ENCODE assay signal across 8 mouse cellular contexts in genomic region chr12:31634343-31635239, GRCm38 (mm10). TPM values are rescaled to one million over a fixed set of nuclear protein-coding genes. Genes with fewer than 3 reads are reported as not detected.
DNase-seq lines count a peak whose midpoint lies in the region; ATAC-seq and TF ChIP-seq lines count a peak whose summit lies in the region.

Bcap29 (minus strand) TSS chr12:31634658.

- 0 out of 2 replicates have a peak, but pooled peaks cover 6% of the 10 kb centered on the region for H3K36me3 ChIP-seq in intestine, postnatal 0 days (ENCODE audit: control insufficient read depth, insufficient read depth)
- peaks cover 4% of the 10 kb centered on the region for H3K36me3 ChIP-seq in limb, embryonic 13.5 days
- H3K36me3 ChIP-seq in midbrain, embryonic 15.5 days (replicated peaks) = no peaks in the 10 kb centered on the region
- no peaks in the 10 kb centered on the region for H3K36me3 ChIP-seq in spleen, adult 2 months (ENCODE audit: control insufficient read depth, insufficient read depth, low read length)

- 0 out of 2 replicates have a peak, but pooled peaks have one; percentile 3 for TF ChIP-seq CTCF in intestine, postnatal 0 days (IDR thresholded peaks at IDR 0.05; ENCODE audit: low read depth)
- TF ChIP-seq CTCF in spleen, adult 2 months (IDR thresholded peaks at IDR 0.05; ENCODE audit: extremely low read depth, insufficient read depth, insufficient read length, insufficient replicate concordance) = no peak

- no peaks in the 10 kb centered on the region for H3K27me3 ChIP-seq in intestine, postnatal 0 days (replicated peaks; ENCODE audit: control insufficient read depth, insufficient read depth, low read length)
- no peaks in the 10 kb centered on the region for H3K27me3 ChIP-seq in limb, embryonic 13.5 days
- H3K27me3 ChIP-seq in midbrain, embryonic 15.5 days (replicated peaks) = no peaks in the 10 kb centered on the region
- no peaks in the 10 kb centered on the region for H3K27me3 ChIP-seq in spleen, adult 2 months (ENCODE audit: control insufficient read depth, insufficient read depth, low read length)

- TF ChIP-seq POLR2A in spleen, adult 2 months (IDR thresholded peaks at IDR 0.05; ENCODE audit: low read depth, low read length) = peak; percentile 25; the same call in 1 of the 2 replicates

- peak within 1 kb of the TSS; percentile 62 for H3K4me3 ChIP-seq in intestine, postnatal 0 days (ENCODE audit: low read depth, low read length)
- peak within 1 kb of the TSS; percentile 59 for H3K4me3 ChIP-seq in limb, embryonic 13.5 days
- H3K4me3 ChIP-seq in midbrain, embryonic 15.5 days = peak within 1 kb of the TSS; percentile 53
- peak within 1 kb of the TSS; percentile 84 for H3K4me3 ChIP-seq in spleen, adult 2 months (ENCODE audit: extremely low read depth, insufficient read depth, insufficient read length)

- H3K9me3 ChIP-seq in intestine, postnatal 0 days (ENCODE audit: control insufficient read depth) = no peaks in the 10 kb centered on the region
- H3K9me3 ChIP-seq in limb, embryonic 13.5 days = no peaks in the 10 kb centered on the region
- H3K9me3 ChIP-seq in midbrain, embryonic 15.5 days = no peaks in the 10 kb centered on the region

- peak within 1 kb of the TSS; percentile 83 for H3K4me2 ChIP-seq in intestine, postnatal 0 days (replicated peaks; ENCODE audit: low read depth)
- H3K4me2 ChIP-seq in limb, embryonic 13.5 days (replicated peaks) = peak within 1 kb of the TSS; percentile 78
- H3K4me2 ChIP-seq in midbrain, embryonic 15.5 days = peak within 1 kb of the TSS; percentile 86

- peak; percentile 95 for ATAC-seq in intestine, postnatal 0 days
- peak; percentile 89 for ATAC-seq in limb, embryonic 13.5 days (ENCODE audit: low FRiP score, low read depth)
- ATAC-seq in midbrain, embryonic 15.5 days (replicated peaks) = peak; percentile 92

- DNase-seq in left cerebral cortex, adult 18-20 months (ENCODE audit: low spot score in 2 of 2) = peak; percentile 50 to 69
- DNase-seq in left cerebral cortex, adult 11 months (ENCODE audit: low spot score) = no peak
- DNase-seq in embryo, embryonic 9.5 days (ENCODE audit: extremely low spot score) = peak; percentile 77
- DNase-seq in gastrocnemius, postnatal 4 days (ENCODE audit: low spot score in 2 of 2) = peak; percentile 68 to 75
- peak; percentile 54 to 74 for DNase-seq in spleen, adult 2 months (ENCODE audit: low read depth in 1 of 2, low spot score in 2 of 2)

- peak within 1 kb of the TSS; percentile 76 for H3K9ac ChIP-seq in intestine, postnatal 0 days (ENCODE audit: low read depth, low read length)
- peak within 1 kb of the TSS; percentile 88 for H3K9ac ChIP-seq in limb, embryonic 13.5 days
- peak within 1 kb of the TSS; percentile 71 for H3K9ac ChIP-seq in midbrain, embryonic 15.5 days

- peak within 1 kb of the TSS; percentile 62 for H3K27ac ChIP-seq in intestine, postnatal 0 days (ENCODE audit: low read depth, low read length)
- H3K27ac ChIP-seq in limb, embryonic 13.5 days = peak within 1 kb of the TSS; percentile 72
- H3K27ac ChIP-seq in midbrain, embryonic 15.5 days = peak within 1 kb of the TSS; percentile 77
- peak within 1 kb of the TSS; percentile 72 for H3K27ac ChIP-seq in spleen, adult 2 months (ENCODE audit: insufficient read depth, low read length)

- peaks cover 7% of the 10 kb centered on the region for H3K4me1 ChIP-seq in intestine, postnatal 0 days (replicated peaks; ENCODE audit: control insufficient read depth, insufficient read depth, low read length)
- peaks cover 12% of the 10 kb centered on the region; the same call in 1 of the 2 replicates for H3K4me1 ChIP-seq in limb, embryonic 13.5 days
- H3K4me1 ChIP-seq in midbrain, embryonic 15.5 days = peaks cover 15% of the 10 kb centered on the region; the same call in 1 of the 2 replicates
- H3K4me1 ChIP-seq in spleen, adult 2 months (ENCODE audit: control insufficient read depth, insufficient read depth, insufficient read length) = no peaks in the 10 kb centered on the region; the same call in 1 of the 2 replicates

- 2% methylated on average over 67 of the region's 73 CpGs for WGBS in intestine, postnatal 0 days
- 2% methylated on average over 73 of the region's 73 CpGs for WGBS in limb, embryonic 13.5 days
- 1% methylated on average over 73 of the region's 73 CpGs for WGBS in midbrain, embryonic 15.5 days
- WGBS in spleen, adult 2 months = 2% methylated on average over 73 of the region's 73 CpGs

RNA-seq across cellular contexts. Expression of gene Bcap29, which starts in this region (rescaled TPM):
- total RNA-seq in left cerebral cortex, adult 18-20 months (2021) = 10 to 100 TPM; 44.1 to 44.6 TPM
- total RNA-seq in gastrocnemius, postnatal 4 days (2021) = 10 to 100 TPM; 18.9 to 19.0 TPM
- 29.6 and 30.0 TPM in 2 replicates for polyA plus RNA-seq in intestine, postnatal 0 days (2015; fragmentation: Nextera tagmentation; extraction: Ambion mirVana)
- 32.7 and 33.1 TPM in 2 replicates for polyA plus RNA-seq in limb, embryonic 13.5 days (2015; fragmentation: Nextera tagmentation; extraction: Ambion mirVana)
- polyA plus RNA-seq in midbrain, embryonic 15.5 days (2015; fragmentation: Nextera tagmentation; extraction: Ambion mirVana) = 23.5 and 25.7 TPM in 2 replicates
- 1.5 and 1.6 TPM in 2 replicates for polyA plus RNA-seq in spleen, adult 2 months (2012; rRNA removed)
